Mouse (Mus musculus) layer of hippocampus, postnatal 25 days (tissue): Measurements from ENCODE around the gene Astl. TPM values are rescaled to one million over a fixed set of nuclear protein-coding genes. Genes with fewer than 3 reads are reported as not detected.

Experiments used
- DNase-seq, 2 experiments: peaks; one replicate each; pipeline ENCODE4 v3.0.0; 2022; ENCODE audit warnings: mixed read lengths in 2 of 2, low spot score in 1 of 2; ENCODE audit errors: extremely low spot score in 1 of 2
- total RNA-seq, 2 experiments: library from RNA; stranded (reverse); gene quantifications; 2 replicates each; pipeline ENCODE4 v1.2.3; 2021

Astl gene
- total RNA-seq, 2 experiments from 2014 or later, result not detected

- no peak for DNase-seq
These were observed 14.8 kb upstream of the Astl start for GRCm38 (mm10) chr2:127323667-127324066.

DNA sequence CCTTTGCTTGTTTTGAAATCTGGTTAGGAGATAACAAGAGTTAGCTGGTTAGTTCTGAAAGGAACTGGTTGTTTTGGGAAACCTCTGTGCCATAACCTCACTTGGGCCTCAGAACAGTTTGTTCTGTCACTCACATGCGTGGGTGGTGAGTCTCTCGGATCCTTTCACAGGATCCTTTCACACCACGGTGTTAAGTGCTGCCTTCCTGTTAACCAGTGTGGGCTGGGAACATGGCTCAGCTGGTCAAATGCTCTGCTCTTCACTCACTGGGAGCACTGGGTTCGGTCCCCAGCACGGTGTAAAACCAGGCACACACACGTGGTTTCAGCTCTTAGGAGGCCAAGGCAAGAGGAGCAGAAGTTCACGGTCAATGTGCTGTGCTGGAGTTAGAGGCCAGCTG is 14.0 kb upstream of the Astl start:
- no peak for DNase-seq

GRCm38 (mm10) chr2:127328090-127328851 is 10.2 kb upstream of the Astl start:
- no peak for DNase-seq

DNA sequence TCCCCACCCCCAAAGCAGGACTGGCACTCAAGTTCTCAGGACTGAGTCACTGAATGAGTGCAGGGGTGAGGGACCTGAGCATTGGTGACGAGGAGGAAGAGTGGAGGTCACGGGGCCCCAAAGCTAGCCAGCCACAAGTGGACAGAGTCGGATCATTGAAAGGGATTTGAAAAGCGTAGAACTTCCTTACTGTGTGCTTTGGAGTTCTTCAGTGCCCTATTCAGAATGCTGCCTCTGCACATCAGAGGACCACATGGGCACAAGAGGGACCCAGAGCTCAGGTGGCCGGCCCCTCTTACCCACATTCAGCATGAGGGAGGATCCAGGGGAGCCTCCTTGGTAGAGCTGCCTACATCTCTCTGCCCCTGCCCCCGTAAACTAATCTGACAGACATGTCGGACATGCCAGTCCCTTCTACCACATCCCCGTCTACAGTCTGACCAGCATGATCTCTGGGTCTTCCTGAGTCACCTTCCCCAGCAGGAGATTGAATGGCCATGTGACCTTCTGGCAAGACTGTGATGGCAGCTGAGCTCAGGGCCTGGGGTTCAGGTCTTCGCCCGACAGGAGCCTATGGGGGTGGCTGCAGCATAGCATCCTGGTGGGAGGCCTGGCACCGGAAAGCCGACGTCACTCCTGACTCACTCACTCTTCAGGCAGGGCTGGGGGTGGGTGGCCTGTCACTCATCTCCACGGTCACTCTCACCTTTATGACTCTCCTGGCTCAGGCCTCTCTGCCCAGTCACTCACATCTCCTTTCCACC is 5.5 kb upstream of the Astl start:
- no peak for DNase-seq

- no peak for DNase-seq
These were observed 4.4 kb upstream of the Astl start for GRCm38 (mm10) chr2:127333945-127334603.

DNA sequence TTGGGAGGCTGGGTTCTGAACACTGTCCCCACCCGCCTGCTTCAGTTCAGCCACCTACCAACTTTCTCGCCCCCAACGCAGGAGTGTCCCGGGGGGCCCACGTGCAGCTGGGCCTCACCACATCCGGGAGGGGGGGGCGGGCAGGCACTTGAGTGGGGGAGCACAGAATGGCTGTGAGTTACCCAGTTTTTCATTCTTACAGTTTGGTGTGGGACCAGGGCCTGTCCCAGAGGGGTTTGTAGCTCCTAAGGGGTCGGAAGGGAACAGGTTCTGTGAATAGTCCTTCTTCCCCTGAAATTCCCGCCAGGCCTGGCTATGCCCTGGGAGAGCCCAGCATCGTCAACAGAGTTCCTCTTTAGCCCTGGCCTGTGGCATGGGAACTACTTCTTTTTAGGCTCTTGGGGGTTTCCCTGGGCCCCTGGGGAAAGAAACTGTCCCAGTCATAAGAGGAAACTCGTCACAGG is 3.3 kb upstream of the Astl start:
- DNase-seq, result no peak

GRCm38 (mm10) chr2:127335767-127336496 is 2.5 kb upstream of the Astl start, which contains the start of gene Dusp2:
TSS of gene Dusp2 (plus strand) at chr2:127336159.
- peak; percentile 42 to 60 for DNase-seq

DNA sequence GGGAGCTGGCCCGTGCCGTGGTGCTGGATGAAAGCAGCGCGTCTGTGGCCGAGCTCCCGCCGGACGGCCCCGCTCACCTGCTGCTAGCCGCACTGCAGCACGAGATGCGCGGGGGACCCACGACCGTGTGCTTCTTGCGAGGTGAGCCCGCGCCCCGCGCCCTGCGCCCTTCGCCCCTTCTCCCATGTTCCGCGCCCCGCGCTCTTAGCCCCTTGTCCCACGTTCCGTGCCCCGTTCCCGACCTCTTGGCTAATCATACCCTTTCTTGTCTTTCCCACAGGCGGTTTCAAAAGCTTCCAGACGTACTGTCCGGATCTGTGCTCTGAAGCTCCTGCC is 2.0 kb upstream of the Astl start:
- no peak for DNase-seq

DNA sequence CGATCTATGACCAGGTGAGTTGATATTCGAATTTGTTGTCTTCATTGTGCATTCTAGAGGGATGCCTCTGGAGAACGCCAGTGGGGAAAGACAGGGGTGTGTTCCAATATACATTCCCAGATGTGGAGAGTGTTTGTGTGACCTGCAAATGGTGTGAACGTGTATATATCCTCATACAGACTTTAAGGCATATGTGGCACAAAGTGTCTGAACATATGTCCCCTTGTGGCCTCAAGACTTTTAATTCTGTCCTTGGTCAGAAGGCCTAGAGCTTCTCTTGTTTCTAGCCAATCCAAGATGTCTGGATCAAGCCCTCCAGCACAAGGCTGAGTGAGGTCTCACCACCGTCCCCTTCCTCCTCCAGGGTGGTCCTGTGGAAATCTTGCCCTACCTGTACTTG is 1.6 kb upstream of the Astl start:
- no peak for DNase-seq

GRCm38 (mm10) chr2:127337531-127337930 is 908 bp upstream of the Astl start:
- no peak for DNase-seq

DNA sequence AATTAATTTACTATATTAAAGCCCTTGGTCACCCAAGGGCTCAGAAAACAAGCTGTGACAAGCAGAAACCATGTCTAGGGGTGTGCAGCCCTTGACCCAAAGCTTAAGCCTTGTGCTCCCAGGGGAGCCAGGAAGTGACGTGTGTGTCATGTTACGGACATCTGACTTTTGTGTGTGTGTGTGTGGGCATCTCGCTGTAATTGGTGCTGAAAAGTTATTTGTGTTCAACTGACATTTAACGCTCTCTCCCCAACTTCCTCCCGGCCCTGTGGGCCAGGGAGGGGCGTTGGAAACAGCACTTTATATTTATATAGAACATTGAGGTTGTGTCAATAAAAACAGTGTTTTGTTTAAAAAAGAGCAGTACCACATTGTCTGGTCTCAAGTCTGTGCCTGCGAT is 427 bp upstream of the Astl start:
- DNase-seq, result no peak

GRCm38 (mm10) chr2:127338833-127339232 is 394 bp downstream of the Astl start:
- DNase-seq, result no peak

DNA sequence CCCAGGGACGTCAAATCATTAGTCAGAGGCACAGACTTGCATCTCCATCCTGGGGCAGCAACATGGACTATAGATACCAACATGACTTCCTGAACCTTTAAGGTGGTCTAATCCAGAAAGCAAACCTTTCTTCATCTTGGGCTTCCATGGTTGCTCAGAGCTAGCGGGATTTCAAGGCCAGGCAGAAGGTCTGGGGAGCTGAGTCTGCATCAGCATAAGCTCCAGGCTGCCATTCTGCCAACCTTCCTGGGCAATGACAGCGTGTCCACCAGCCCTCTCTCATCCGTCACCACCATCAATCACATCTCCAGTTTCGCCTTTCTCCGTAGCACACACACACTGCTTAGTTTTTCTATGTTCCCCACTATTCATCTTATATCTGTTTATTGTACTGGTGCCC is 823 bp downstream of the Astl start:
- DNase-seq, result no peak

DNA sequence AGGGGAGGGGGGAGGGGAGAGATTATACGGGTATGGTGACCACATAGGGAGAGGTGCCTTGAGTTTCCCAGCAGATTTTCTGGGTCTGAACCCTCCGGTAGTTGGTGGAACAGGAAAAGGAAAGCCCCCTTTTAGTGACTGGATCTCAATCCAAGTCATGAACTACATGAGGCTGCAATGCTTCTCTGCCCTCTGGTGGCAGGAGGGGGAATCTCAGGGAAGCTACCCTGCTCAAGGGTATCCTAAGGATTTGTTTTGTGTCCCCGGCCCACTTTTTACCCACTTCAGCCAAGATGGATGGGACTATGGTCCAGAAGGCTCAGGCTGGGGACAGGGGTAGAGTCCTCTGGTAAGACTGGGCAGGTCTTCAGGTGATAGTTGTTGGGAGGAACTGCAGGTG is 2.7 kb downstream of the Astl start:
- peak; percentile 33 to 67 for DNase-seq

DNA sequence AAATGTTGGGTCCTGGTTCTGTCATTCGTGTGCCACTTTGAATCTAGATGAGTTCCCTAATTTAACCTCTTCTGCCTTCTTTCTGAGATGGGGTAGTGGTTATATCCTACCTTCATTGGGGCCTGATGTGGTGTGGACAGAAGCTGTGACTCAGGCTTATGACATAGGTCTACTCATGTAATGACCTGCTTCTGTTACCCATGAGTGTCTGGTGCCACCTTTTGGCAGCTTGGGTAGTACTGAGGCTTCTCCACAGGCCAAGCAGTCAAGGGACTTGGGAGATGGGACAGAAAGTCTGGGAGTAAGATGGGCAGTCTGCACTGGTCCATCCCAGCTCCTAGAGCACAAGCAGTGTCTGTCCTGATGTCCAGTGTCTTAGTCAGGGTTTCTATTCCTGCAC is 7.9 kb downstream of the Astl start:
- DNase-seq, result no peak

- DNase-seq, result no peak
These were observed 8.9 kb downstream of the Astl start for GRCm38 (mm10) chr2:127347147-127347985.

DNA sequence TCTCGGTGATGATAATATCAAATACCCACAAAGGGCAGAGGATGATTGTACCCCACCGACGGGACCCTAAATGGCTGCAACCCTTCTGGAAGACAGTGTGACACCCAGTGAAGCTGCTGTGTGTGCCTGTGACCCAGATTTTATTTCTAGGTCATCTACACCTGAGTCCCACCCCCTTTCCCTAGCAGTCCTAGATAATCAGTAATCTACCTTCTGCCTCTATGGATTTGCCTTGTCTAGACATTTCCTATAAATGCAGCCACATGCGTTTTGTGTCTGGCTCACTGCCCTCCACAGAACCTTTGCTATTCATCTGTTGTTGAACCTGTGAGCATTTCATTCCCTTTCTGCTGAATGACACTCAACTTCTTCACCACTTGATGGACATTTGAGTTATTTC is 15.4 kb downstream of the Astl start:
- DNase-seq, result no peak

DNA sequence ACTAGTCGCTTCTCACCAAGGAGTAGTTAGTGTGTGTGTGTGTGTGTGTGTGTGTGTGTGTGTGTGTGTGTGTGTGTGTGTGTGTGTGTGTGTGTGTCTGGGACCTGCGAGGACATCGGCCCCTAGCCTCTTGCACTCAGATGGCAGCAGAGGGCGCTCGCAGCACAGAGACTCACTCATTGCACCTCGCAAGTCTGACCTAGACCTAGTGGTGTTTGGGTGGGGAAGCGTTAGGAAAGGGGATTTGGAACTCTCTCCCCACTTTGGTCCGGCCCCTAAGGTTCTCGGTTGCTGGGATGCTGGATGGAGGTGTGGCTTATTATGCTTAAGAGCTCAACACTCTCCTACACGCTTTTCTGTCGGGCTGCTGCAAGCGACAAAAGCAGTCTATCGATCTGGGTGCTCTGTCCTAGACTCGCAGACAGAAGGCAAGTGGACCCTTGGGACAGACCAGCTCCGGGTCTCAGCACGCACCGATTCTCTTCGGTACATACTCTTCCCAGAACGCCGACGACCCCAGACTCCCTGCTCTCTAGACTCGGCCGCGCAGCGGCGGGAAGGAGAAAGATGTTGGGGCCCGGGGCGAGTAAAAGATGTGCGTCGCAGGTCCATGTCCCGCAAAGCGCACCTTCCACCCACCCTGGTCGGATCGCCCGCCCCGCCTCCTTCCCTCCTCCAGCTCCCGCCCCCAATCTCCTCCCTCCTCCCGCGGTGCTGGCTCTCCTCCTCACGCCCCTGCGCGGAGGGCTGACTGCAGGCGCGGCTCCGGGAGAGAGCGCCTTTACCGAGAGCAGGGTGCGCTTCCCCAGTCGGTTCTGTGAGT is 24.2 kb downstream of the Astl start, which contains the start of gene Adra2b:
Gene Adra2b, plus strand, starts transcription at position 750 of the 823 bp plus-strand sequence.
- peak; percentile 75 to 95 for DNase-seq

DNA sequence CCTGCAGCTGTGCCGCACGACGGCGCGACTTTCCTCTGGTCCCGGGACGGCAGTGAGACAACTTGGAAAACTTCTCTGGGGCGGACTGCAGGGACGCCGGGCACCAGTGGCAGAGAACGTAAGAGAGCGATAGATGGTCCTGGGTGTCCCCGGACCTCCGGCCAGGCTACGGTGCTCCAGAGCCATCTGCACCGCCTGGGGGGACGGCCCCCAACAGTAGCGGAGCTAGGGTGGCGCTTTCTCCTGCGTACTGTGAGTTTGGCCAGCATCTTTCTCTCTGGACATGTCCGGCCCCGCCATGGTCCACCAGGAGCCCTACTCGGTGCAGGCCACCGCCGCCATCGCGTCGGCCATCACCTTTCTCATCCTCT is 24.8 kb downstream of the Astl start:
- DNase-seq, result no peak
